Mouse (Mus musculus) duodenum, adult 2 months (tissue): ENCODE data around the gene Plod3. TPM values are rescaled to one million over a fixed set of nuclear protein-coding genes. Genes with fewer than 3 reads are reported as not detected.

Experiments used
- polyA plus RNA-seq: library from polyadenylated mRNA; depleted of rRNA; stranded (reverse); fragments of >200 nt; gene quantifications from 2 replicates; pipeline ENCODE4 v1.2.3, GENCODE M21; 2012; ENCODE audit warnings: low replicate concordance; rRNA removed

The Plod3 gene
- polyA plus RNA-seq, result 25.6 and 30.1 TPM in 2 replicates

DNA sequence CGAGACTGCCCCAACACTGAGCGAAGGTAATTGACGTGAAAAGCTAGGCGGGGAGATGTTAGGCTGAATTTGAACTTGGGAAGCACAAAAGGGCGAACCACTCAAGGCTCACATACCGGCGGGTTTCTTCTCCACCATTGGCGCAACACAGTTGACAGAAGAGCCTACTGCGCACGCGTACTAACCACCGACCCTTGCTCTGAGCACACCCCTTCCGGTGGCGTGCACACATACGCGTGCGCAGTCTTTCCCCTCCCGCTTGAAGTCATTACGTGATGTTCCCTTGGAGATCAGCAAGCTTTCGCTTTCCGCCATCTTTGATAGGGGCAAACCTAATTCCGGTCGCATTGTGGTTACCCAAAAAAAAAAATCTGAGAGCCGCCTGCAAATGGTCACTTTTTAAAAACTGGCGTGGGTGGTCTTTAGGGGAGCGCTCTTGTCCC, at the start of gene Plod3:
Plod3 (plus strand) TSS at position 325 of the 443 bp plus-strand sequence.

DNA sequence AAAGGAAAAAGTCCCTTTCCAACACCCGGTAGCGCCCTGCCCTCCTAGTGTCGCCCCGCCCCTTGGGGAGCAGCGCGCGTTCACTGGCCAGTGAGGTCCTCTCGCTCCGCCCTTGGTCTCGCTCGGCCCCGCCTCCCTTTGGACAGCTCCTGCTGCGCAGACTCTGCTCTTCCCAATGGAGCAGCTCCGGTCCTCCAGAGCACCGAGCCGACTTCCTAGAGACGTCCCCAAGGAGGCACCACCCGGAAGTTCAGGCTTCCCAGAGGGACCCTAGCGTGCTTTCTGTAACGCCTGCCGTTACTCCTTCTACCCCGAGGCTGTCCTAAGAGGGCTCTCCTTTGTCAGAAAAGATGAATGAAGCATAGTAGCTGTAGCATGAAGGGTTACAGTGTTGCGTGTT, 33.8 kb upstream of the Plod3 start, which contains the start of gene Fis1:
Fis1 (plus strand) TSS at position 261 of the 400 bp plus-strand sequence.

GRCm38 (mm10) chr5:136966331-136966730, 20.5 kb upstream of the Plod3 start, which contains the start of gene Cldn15:
Gene Cldn15, plus strand, starts transcription at chr5:136966616.

DNA sequence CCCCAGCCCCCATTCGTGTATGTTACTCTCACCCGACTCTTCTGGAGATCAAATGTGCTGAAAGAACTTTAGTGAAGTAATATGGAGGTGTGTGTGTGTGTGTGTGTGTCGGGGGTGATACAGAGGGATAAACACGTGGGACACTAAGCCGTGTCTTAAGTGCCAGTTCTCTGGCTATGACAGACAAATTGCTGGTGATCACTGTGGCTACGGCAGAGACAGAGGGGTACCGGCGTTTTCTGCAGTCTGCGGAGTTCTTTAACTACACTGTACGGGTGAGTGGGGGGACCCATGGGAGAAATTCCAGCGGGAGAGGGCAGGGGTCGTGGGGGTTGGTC, 1.1 kb downstream of the Plod3 start, which contains the start of gene Znhit1:
Znhit1 (minus strand) TSS at position 88 of the 338 bp plus-strand sequence.

GRCm38 (mm10) chr5:137026092-137026491, 39.3 kb downstream of the Plod3 start, which contains the start of gene Vgf:
Gene Vgf, plus strand, starts transcription at chr5:137026392.

GRCm38 (mm10) chr5:137045402-137046323, 58.8 kb downstream of the Plod3 start, which contains the start of gene Ap1s1:
Gene Ap1s1, minus strand, starts transcription at chr5:137046135.

Other genes starting within 250 kb of the Plod3 start
- gene Col26a1, start 103.8 kb upstream of the Plod3 start, polyA plus RNA-seq, result 0.29 and 0.55 TPM in 2 replicates
- 12.3 and 18.7 TPM in 2 replicates for gene Ift22, start 78.9 kb upstream of the Plod3 start, polyA plus RNA-seq
- gene Fis1, start 33.7 kb upstream of the Plod3 start, polyA plus RNA-seq, result 173 and 361 TPM in 2 replicates
- 469 and 841 TPM in 2 replicates for gene Cldn15, start 20.4 kb upstream of the Plod3 start, polyA plus RNA-seq
- gene Znhit1, start 1.0 kb downstream of the Plod3 start, polyA plus RNA-seq, result 118 and 160 TPM in 2 replicates
- 0.69 and 1.00 TPM in 2 replicates for gene Vgf, start 39.4 kb downstream of the Plod3 start, polyA plus RNA-seq
- 65.3 and 89.3 TPM in 2 replicates for gene Ap1s1, start 59.1 kb downstream of the Plod3 start, polyA plus RNA-seq
- 0.34 and 0.76 TPM in 2 replicates for gene Serpine1, start 85.2 kb downstream of the Plod3 start, polyA plus RNA-seq
- 7.5 and 10.2 TPM in 2 replicates for gene Trim56, start 129.2 kb downstream of the Plod3 start, polyA plus RNA-seq
- 89.1 and 301 TPM in 2 replicates for gene Muc3, start 162.3 kb downstream of the Plod3 start, polyA plus RNA-seq
- gene Muc3a, start 225.4 kb downstream of the Plod3 start, polyA plus RNA-seq, result 54.3 and 56.9 TPM in 2 replicates